Mouse (Mus musculus) hematopoietic stem cell, adult 5-6 weeks (primary cell): Measurements from ENCODE around the gene Kmt5c. TPM values are rescaled to one million over a fixed set of nuclear protein-coding genes. Genes with fewer than 3 reads are reported as not detected.
"Not testable (repeated sequence)": the region's sequence is repeated elsewhere in the genome, so short reads cannot be mapped to it uniquely, and the experiment has no call there.

Experiments
- ATAC-seq, 2 experiments: fragments of 125-278 bp in 1 of 2; replicated peaks in 1 of 2; 2 replicates each; pipeline ENCODE4 v1.8.0; 2016 to 2017; ENCODE audit warnings: inconsistent platforms in 2 of 2, mild to moderate bottlenecking in 2 of 2, moderate number of reproducible peaks in 2 of 2, low read depth in 1 of 2, moderate TSS enrichment in 1 of 2; ENCODE audit not compliant: low FRiP score in 2 of 2, poor library complexity in 2 of 2, severe bottlenecking in 2 of 2, insufficient read depth in 1 of 2, low TSS enrichment in 1 of 2
- total RNA-seq: library from RNA; stranded (forward); fragments of 172-1452, 232-1000 nt; gene quantifications from 2 replicates; pipeline ENCODE4 v1.2.3, GENCODE M21; 2017

Gene Kmt5c
- total RNA-seq, 1 experiment from 2014 or later = 46.4 TPM

GRCm38 (mm10) chr7:4777851-4778637, 38.1 kb downstream of the Kmt5c start:
- no peak for ATAC-seq

- ATAC-seq = 0 out of 4 replicates have a peak, but pooled peaks have one; percentile 11 to 19
Measured at GRCm38 (mm10) chr7:4779921-4780320, 40.0 kb downstream of the Kmt5c start.

GRCm38 (mm10) chr7:4782130-4782529, 42.2 kb downstream of the Kmt5c start:
- ATAC-seq = no peak

GRCm38 (mm10) chr7:4782759-4783158, 42.8 kb downstream of the Kmt5c start, which contains the start of the genes Il11 and Tmem190:
Gene Il11 (minus strand): TSS chr7:4782859.
Gene Tmem190 (plus strand): TSS chr7:4782937.
- no peak for ATAC-seq

GRCm38 (mm10) chr7:4783667-4784268, 43.9 kb downstream of the Kmt5c start:
- no peak for ATAC-seq

- peak in 1 of 2 experiments; percentile 14; a peak in 2 of 4 replicates for ATAC-seq
Measured at GRCm38 (mm10) chr7:4788499-4789435, 48.9 kb downstream of the Kmt5c start.

- ATAC-seq = no peak
Measured at GRCm38 (mm10) chr7:4789436-4789935, 49.6 kb downstream of the Kmt5c start, which contains the start of gene Tmem238. Gene Tmem238 (minus strand): TSS chr7:4789656.

- ATAC-seq = peak; percentile 89
Measured at GRCm38 (mm10) chr7:4792278-4793212, 52.6 kb downstream of the Kmt5c start, which contains the start of gene Rpl28. Gene Rpl28 (plus strand): TSS chr7:4792874.

- ATAC-seq = not testable (repeated sequence)
Measured at GRCm38 (mm10) chr7:4793248-4793647, 53.3 kb downstream of the Kmt5c start.

- ATAC-seq = no peak
Measured at GRCm38 (mm10) chr7:4793674-4794073, 53.8 kb downstream of the Kmt5c start.

- ATAC-seq = no peak
Measured at GRCm38 (mm10) chr7:4794631-4795168, 54.8 kb downstream of the Kmt5c start.

GRCm38 (mm10) chr7:4795767-4796433, 56.0 kb downstream of the Kmt5c start:
- ATAC-seq = peak; percentile 21 to 30; a peak in 1 of 4 replicates
